Mouse (Mus musculus): ENCODE data around the gene Psmd11.

GRCm38 (mm10) chr11:80425247-80425778 is 3.1 kb upstream of the Psmd11 start:
- TF ChIP-seq POLR2A (IDR thresholded peaks at IDR 0.05; ENCODE audit: low read depth, low read length) (no peak), CTCF (IDR thresholded peaks at IDR 0.05; ENCODE audit: extremely low read depth, insufficient read length, insufficient replicate concordance, low read depth, low read length) (no peak)
